Mouse (Mus musculus) naive thymus-derived CD4-positive, alpha-beta T cell, adult 2 months (primary cell): Measurements from ENCODE around the gene Fam20c.

Experiments
- DNase-seq: peaks from one replicate; pipeline ENCODE4 v3.0.0-alpha.2; 2011; ENCODE audit warnings: low read depth

Fam20c gene

DNA sequence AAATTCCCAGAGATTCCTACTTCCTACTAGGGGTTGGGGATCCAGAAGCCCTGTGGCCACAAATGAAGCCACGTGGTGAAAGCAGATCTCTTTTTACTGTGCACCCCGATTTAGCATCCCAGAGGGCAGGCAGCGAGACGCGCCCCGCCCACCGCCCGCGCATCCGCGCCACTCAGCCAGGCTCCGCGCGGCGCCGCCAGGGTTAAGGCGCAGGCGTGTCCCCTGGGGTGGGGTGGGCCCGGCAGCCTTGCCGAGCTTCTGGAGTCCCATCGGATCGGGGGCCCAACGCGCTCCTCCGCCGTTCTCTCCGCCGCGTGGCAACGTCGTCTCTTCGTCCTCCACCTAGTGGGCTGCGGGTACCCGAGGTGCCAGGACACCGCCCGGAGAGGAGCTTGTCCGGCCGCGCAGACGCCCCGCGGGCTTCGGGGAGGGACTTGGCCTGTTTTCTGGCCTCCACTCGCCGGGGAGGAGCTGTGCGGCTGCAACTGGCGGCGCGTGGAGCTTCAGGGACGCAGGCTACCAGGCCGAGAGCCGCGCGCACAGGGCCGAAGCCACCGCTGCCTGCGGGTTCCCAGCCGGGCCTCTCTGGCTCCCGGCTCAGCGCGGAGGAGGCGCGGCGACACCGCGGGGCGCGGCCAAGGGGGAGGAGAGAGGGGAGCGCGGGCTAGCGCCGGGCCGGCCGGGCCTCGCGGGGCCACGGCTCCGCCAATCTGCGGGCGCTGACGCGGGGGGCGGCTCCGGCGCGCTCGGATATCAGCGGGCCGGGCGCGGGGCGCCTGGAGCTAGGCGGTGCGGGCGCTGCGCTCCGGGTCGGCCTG is at the start of gene Fam20c:
Gene Fam20c (plus strand): TSS at position 212 of the 818 bp plus-strand sequence.
- DNase-seq: no peak

DNA sequence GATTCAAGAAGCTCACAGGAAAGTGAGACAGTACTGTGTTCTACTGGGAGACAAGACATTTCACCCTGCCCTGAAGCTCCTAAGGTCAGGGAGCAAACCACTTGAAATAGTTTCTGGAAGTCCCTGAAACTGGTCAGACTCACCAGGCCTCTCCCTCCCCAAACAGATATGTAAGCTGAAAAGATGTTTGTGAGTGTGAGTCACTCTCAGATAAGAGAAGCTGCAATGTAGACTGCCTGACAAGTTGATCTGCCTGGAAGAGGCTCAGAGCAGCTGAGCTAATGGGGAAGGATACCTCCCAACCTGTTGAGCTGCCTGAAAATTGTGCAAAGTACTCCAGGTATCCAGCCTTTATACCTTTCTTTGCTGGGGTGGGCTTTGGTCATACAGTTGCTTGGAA is 46.9 kb upstream of the Fam20c start:
- no peak for DNase-seq

DNA sequence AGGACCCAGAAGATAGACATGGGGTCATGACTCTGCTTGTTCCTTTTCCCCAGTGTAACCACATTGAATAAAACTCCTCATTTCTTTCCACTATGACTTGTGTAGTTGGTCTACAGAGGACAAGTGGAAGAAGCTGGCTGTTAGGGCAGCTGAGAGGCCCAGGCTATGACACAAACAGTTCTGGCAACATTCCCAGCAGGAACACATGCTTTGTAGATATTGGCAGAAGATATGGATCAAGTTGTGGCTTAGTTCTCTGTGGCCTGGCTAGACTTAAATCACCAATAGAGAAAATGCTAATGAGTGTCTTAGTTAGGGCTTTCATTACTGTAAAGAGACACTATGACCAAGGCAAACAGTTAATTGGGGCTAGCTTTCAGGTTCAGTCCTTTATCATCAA is 45.7 kb upstream of the Fam20c start:
- no peak for DNase-seq

DNA sequence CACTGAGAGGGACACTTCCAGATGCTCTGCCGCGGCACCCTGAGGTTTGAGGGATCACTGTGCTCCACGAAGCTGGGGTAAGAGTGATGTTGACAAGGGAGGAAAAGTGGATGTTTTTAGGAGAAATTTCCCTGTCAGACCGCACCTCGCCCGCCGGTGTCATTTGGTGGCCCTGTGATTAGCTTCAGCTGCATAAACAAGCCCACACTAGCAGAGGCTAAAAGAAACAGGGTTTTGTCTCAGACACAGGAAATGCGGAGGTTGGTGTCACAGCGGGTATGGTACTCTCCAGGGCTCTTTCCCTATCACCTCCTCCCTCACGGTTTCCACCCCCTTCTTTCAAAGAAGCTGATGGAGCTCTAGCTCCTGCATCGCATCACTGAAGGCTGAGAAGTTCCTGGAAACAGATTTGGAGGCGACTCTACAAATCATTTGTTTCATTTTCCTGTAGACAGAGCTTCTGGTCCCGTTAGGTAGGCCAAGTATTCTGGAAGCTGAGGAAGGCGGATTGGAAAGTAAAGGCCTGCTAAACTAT is 38.7 kb upstream of the Fam20c start:
- DNase-seq: no peak

DNA sequence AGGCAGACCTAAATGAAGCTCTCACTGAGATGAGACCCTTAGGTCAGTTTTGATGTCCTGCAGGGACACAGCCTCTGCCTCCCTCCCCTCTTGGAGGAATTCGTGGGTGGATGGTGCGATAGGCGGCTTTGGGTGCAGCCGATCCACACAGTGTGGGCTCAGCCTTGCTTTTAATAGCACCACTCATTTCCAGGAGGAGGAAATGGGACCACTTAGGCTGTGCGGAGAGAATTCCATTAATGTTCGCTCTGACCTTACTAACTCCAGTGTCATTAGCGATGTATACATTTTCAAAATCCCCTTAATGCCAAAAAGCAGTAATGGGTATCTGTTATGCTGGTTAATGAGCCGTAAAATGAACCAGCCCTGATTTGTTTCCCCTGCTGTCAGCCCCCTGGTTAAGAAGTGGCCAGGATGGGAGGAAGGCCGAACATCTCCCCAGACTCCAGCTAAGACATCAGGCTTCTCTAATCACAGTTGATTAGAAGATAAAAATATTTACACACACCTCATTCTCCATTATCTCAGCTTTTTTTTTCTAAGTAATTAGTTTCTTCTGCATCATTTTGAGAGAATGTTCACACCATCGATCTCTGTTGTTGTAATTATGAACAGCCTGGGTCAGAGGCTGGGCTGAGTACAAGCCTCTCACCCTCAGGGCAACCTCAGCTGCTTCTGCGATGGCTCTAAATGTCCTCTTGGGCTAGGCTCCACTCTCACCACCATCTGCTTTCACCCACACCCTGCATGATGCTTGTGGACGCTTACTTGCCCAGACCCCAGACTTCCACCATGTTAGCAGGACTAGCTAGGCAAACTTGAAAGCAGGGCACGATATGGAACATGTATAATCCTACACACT is 33.8 kb upstream of the Fam20c start:
- no peak for DNase-seq

DNA sequence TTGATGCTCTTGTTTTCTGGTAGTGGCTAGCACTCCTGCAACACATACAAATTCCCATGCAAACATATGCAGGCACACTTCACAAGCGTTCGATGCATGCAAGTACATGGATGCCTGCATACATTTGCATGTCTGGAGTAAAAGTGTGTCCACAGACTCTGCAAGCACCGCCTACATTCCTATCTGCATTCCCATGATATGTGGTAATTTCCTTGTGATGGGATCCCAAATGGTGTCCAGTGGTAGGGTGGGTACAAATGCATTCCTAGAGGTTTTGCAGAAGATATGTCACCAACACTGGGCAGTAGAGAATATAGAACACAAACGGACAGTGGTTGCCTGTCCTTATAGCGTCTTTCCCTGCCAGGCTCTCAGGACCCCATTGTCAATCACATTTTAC is 29.9 kb upstream of the Fam20c start:
- no peak for DNase-seq

DNA sequence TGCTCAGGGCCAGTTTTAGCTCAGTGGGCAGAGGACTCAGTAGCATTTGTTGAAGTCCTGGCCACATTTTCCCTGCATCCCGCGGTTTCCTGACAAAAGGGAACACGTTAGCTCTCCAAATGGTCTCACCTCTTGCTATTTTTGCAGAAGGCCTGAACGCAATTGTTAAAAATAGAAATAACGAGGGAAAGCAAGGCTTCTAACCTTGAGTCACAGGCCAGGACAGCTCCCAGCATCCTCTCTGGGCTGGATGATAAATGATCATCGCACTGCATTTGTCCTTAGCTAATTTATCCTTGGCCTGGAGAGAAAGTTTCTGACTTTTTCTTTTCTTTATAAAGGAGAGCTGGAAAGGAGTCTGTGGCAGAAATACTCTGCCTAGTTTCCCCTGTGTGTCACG is 29.2 kb upstream of the Fam20c start:
- DNase-seq: no peak

DNA sequence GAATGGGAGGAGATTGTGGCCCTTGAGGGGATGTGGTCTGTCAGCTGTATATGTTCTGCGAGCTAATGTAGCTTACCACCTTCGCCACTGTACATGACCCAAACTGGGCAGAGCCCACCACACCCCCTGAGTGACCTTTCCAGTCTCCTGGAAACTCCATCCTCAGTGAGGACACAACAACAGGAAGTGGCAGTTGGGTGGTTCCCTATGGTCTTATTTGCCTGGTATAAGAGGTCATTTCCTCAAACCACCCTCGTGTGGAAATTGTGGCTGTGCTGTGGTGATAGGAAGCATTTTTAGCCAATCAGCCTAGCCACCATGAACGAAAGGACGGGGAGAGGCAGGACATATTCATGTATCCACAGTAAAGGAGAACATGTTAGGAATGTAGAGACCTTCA is 23.5 kb upstream of the Fam20c start:
- no peak for DNase-seq

DNA sequence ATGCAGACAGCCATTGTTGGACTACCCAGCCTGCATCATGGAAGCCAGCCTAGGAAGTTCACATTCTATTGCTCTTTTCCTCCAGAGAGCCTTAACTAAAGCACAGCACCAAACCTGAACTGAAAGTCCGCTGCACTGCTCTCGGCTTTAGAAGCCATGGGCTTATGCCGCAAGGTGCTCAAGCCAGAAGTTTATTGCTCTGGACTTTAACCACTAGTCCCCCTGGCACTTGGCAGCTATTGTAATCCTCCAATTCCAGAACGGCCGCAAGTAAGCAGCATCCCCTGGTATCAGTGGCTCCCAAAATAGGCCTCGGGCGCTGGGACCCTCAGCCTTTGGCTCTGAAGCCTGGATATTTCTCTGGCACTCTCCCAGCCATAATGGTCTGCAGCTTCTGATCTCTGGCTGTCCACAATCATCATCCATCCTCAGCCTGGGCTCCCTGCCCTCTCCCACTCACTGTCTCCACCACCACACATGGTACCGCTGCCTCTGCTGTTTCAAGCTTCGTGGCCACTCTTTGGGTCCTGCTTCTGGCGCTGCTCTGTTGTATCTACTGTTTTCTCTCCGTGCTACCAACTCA is 20.9 kb upstream of the Fam20c start:
- no peak for DNase-seq

DNA sequence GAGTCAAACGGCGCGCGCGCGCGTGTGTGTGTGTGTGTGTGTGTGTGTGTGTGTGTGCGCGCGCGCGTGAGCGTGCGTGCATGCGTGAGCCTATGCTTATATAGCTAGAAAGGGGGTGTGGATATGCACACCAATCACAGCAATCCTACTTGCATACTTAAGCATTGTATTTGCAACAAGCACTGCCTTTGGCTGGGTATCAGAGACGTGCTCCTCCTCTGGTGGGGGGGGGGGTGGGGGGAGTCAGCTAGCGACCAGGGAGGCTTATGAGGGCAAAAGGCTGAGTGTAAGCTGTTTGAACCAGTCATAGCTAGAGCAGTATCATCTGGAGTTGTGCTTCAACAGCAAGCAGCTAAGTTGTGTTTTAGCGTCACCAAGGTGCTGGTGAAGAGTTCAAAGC is 20.3 kb upstream of the Fam20c start:
- no peak for DNase-seq

DNA sequence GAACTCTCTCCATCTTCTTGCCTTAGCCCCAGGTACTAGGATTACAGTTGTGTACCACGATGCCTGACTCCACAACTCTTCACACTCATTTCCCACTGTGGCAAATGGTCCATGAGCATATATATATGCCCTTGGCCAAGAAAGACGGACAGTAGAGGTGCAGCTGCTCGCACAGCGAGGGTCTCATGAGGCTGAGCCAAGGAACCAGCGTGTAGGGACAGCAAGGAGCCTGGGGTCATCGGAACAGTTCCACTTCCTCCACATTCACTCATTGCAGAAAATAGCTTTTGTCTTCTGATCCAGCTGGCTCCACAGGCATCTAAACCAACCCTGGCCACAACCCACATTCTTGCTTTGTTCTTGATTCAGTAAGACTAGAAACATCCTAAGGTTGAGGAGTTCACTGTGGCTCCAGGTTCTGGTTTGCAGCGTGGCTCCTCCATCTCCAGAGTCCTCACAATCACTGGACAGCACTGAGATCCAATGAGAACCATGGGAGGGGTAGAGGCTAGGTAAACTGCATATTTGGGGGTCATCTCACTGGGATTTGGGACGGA is 19.0 kb upstream of the Fam20c start:
- no peak for DNase-seq

DNA sequence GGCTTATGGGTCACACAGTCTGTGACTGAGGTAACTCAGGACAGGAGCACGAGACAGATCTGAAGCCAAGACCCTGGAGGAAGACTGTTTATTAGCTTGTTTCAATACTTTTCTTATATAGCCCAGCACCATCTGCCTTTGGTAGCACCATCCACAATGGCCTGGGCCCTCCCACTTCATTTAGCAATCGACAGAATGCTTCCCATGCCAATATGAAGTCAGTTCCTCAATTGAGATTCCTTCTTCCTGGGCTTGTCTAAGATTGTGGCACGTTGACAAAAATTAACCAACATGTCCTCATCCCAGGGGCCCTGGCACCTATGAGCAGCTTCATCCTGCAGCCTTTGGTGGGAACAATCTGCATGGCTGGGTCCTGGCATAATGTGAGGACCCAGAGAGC is 14.2 kb upstream of the Fam20c start:
- no peak for DNase-seq

DNA sequence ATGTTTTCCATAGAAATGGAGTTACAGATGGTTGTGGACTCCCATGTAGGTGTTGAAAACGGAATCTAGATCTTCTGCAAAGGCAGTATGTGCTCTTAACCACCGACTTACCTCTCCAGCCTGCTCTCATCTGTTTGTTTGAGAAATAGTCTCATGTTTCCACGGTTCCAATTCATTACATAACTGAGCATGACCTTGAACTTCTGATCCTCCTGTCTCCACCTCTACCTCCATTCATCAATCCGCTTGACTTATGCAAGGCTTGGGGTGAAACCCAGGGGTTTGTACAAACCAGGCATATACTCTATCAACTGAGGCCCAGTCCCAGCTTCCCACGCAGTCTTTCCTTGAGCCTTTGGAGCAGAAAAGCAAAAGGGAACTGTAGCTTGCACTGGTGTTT is 12.8 kb upstream of the Fam20c start:
- no peak for DNase-seq

DNA sequence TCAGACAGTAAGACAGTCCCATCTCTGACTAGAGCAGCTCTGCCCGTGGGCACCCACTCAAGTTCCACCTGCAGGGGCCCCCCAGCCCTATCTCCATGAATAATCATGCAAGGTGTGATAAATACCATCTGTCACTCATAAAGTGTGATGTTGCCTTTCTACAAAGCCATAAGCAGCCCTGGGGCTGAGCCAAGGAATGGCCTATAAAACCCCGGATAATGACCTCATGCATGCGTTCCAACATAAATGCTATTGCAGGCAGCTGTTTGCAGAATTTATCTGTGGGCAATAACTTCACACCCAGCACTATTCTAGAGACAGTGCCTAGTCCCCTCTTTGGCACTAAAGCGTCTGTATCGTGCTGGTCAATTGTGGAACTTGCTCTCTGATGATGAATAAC is 12.0 kb upstream of the Fam20c start:
- DNase-seq: no peak

DNA sequence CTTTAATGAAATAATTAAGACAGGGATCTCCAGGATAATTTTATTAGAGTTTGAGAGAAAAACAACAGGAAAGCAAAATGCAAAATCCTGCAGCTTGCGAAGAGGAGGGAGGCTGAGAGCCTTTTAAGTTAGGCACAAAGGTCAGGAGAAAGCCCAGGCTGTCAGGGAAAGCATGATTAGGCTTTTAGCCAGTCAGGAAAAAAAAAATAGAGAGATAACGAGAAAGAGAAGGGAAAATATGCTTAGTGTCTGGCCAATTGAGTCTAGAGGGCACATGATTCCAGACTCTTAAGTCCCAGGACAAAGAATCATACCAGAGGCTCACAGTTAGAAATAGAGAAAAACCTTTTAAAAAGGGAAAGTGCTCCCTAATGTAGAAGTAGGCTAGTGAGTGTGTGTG is 10.7 kb upstream of the Fam20c start:
- DNase-seq: no peak

DNA sequence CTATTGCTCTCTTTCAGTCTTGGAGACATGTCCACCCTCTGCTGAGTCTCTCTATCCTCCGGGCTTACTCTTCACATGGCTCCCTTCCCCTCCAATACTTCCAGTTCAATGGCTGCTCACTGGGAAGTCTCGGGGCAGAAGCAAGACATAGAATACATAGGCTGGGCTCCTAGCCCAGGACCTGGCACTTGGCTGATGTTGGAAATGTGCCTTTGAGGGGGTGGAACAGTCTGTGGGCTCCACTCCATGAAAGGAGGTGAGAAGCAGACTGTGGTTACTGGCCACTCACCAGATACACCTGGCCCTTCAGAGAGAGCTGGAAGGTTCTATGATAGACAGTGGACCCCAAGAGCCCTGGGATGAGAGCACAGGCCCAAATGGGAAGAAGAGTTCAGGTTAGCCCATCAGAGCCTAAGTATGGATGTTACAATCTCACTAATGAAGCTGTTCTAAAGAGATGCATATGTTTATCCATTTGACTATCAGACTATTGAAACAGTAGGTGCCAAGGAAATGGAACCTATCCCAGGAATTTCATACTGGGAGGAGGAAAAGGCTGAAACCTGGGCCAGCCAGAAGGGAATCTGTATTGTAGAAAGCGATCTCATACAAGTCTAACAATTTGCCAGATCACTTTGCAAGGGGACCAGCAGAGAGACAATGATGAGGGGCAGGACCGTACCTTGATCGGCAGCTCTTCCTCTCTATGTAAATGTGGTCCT is 8.8 kb upstream of the Fam20c start:
- no peak for DNase-seq

DNA sequence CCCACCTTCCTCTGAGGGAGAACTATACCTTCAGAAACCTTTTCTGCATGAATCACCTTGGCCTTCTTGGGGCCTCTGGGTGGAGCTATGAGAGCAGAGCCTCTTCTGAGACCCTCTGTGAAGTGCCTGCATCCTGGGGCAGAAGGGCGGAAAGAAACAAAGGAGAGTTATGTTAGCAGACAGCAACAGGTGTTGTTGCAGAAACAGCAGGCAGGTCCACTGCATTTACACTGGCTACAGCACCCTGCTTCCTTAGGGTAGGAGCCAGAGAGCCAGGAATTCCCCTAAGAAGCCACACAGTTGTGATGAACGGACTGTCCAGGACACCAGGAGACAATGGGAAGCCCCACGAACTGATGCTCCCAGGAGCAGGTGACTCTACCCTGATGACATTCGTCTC is 1.0 kb upstream of the Fam20c start:
- DNase-seq: no peak

DNA sequence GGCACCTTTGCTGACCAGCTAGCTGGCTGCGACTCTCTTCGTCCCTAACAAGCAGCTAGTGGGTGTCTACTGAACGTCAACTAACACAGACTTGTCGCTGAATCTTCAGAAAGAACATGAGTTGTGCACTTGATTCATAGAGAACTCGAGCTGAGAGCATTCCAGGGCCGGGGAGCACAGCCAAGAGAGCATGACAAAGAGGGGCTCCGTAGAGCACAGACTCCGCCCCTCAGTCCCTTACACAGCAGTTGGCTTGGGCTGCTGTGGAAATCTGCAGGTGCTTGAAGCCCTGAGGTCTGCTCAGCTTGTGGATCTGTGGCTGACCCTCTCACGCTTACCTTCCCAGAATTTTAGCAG is 390 bp upstream of the Fam20c start:
- DNase-seq: no peak

DNA sequence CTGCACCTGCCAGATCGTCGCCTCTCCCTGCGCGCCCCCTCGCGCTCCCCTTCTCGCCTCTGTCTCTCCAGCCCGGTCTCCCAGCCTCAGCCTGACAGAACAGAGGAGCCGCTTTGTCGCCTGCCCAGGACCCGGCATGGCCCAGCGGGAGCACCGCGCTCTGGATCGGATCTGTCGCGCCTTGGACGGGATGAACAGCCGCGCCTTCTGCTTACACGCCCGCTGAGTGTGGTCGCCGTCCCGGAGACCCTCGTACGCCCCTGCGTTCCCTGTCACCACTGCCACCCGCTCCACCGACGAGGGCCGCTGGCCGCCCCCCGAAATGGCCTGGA is 773 bp downstream of the Fam20c start:
- DNase-seq: no peak

DNA sequence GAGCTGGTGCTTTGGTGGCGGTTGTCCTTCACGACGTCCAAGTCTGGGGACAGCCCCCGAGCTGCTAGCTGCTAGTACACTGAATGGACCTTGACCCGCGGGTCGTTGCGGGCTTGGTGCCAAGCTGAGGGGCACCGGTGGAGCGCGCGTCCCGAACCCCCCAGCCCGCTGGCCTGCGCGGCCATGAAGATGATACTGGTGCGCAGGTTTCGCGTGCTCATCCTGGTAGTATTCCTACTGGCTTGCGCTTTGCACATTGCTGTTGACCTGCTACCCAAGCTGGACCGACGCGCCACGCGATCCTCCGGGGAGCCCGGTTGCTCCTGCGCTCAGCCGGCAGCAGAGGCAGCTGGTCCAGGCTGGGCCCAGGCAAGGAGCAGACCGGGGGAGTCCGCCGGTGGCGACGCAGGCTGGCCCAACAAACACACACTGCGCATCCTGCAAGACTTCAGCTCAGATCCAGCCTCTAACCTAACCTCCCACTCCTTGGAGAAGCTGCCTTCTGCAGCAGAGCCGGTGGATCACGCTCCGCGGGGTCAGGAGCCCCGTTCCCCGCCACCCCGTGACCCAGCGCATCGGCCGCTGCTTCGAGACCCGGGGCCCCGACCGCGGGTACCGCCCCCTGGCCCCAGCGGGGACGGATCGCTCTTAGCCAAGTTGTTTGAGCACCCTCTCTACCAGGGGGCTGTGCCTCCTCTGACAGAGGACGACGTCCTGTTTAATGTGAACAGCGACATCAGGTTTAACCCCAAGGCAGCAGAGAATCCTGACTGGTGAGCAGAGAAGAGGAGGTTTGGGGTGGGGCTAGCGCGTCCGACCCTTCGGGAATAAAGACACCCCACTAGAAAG is 1.4 kb downstream of the Fam20c start:
- no peak for DNase-seq
